Mouse (Mus musculus) intestine, embryonic 14.5 days (tissue): ENCODE measurements around the gene Trpm1. TPM values are rescaled to one million over a fixed set of nuclear protein-coding genes. Genes with fewer than 3 reads are reported as not detected.

Experiments used
- ATAC-seq: fragments of 200-750 bp; cut with Nextera tagmentation; replicated peaks from 2 replicates; pipeline ENCODE4 v1.8.0; 2017; ENCODE audit warnings: low read depth, moderate number of reproducible peaks, moderate TSS enrichment, moderate library complexity; ENCODE audit not compliant: low FRiP score, low TSS enrichment
- DNase-seq: peaks from one replicate; pipeline ENCODE4 v3.0.0-alpha.2; 2018; ENCODE audit warnings: low spot score
- H3K27ac ChIP-seq: fragments of 300-500 bp; sonication (generic); 2 replicates; pipeline ENCODE4 v1.5.1; 2014; ENCODE audit warnings: low read depth, mild to moderate bottlenecking, control low read depth
- H3K27me3 ChIP-seq: fragments of 300-500 bp; sonication (generic); replicated peaks from 2 replicates; pipeline ENCODE4 v1.6.1; 2014; ENCODE audit warnings: low read length, control low read depth; ENCODE audit not compliant: control insufficient read depth, insufficient read depth
- H3K36me3 ChIP-seq: fragments of 300-500 bp; sonication (generic); 2 replicates; pipeline ENCODE4 v1.6.1; 2014; ENCODE audit warnings: low read length, control low read depth; ENCODE audit not compliant: control insufficient read depth, insufficient read depth
- H3K4me1 ChIP-seq: fragments of 300-500 bp; sonication (generic); replicated peaks from 2 replicates; pipeline ENCODE4 v1.6.1; 2014; ENCODE audit warnings: low read length, control low read depth, mixed read lengths; ENCODE audit not compliant: control insufficient read depth, insufficient read depth
- H3K4me2 ChIP-seq: fragments of 300-500 bp; sonication (generic); 2 replicates; pipeline ENCODE4 v1.6.1; 2014; ENCODE audit warnings: low read length
- H3K4me3 ChIP-seq: fragments of 300-500 bp; sonication (generic); 2 replicates; pipeline ENCODE4 v1.5.1; 2014; ENCODE audit warnings: low read depth, low read length, control low read depth, mixed read lengths
- H3K9ac ChIP-seq: fragments of 300-500 bp; sonication (generic); 2 replicates; pipeline ENCODE4 v1.6.1; 2014; ENCODE audit warnings: mild to moderate bottlenecking, low read length
- H3K9me3 ChIP-seq: fragments of 300-500 bp; sonication (generic); 2 replicates; pipeline ENCODE4 v1.6.1; 2016; ENCODE audit warnings: low read length, control low read depth; ENCODE audit not compliant: control insufficient read depth
- WGBS: fragments of 180-500 bp; shearing (Covaris S2); extraction: QIAGEN DNeasy Blood & Tissue Kit; methylation state at CpG from one replicate; pipeline ENCODE4 v1.1.7; 2014; 5-methylcytosine and 5-hydroxymethylcytosine counted together
- polyA plus RNA-seq: library from polyadenylated mRNA; unstranded; fragments of >200 nt; fragmentation: Nextera tagmentation; extraction: Ambion mirVana; gene quantifications from 2 replicates; pipeline ENCODE4 v1.2.1, GENCODE M21; 2014

The Trpm1 gene
- polyA plus RNA-seq, 1 experiment from 2014 or later = not detected

GRCm38 (mm10) chr7:64231996-64232395 is 78.4 kb downstream of the Trpm1 start:
- ATAC-seq (no peak), DNase-seq (no peak)
- no peak overlapping the region for H3K9ac ChIP-seq
- no peaks in the 10 kb centered on the region for H3K27me3 ChIP-seq
- no peaks in the 10 kb centered on the region for H3K9me3 ChIP-seq
- H3K4me3 ChIP-seq = no peak overlapping the region
- 75% methylated on average over 2 of the region's 2 CpGs for WGBS
- H3K4me2 ChIP-seq = no peak overlapping the region
- H3K27ac ChIP-seq = no peak overlapping the region
- no peaks in the 10 kb centered on the region for H3K36me3 ChIP-seq
- H3K4me1 ChIP-seq = no peaks in the 10 kb centered on the region

- DNase-seq (no peak), ATAC-seq (no peak)
- 90% methylated on average over 5 of the region's 5 CpGs for WGBS
- H3K9me3 ChIP-seq = no peaks in the 10 kb centered on the region
- no peak overlapping the region for H3K4me3 ChIP-seq
- H3K36me3 ChIP-seq = no peaks in the 10 kb centered on the region
- no peak overlapping the region for H3K4me2 ChIP-seq
- H3K27me3 ChIP-seq = no peaks in the 10 kb centered on the region
- no peaks in the 10 kb centered on the region for H3K4me1 ChIP-seq
- H3K9ac ChIP-seq = no peak overlapping the region
- no peak overlapping the region for H3K27ac ChIP-seq
Measured at GRCm38 (mm10) chr7:64234310-64234820, 80.7 kb downstream of the Trpm1 start.

- H3K4me1 ChIP-seq = no peaks in the 10 kb centered on the region
- H3K27me3 ChIP-seq = no peaks in the 10 kb centered on the region
- H3K9ac ChIP-seq = no peak overlapping the region
- no peaks in the 10 kb centered on the region for H3K36me3 ChIP-seq
- no peak overlapping the region for H3K4me2 ChIP-seq
- DNase-seq (no peak), ATAC-seq (no peak)
- WGBS = 67% methylated on average over 4 of the region's 4 CpGs
- H3K27ac ChIP-seq = no peak overlapping the region
- H3K9me3 ChIP-seq = no peaks in the 10 kb centered on the region
- no peak overlapping the region for H3K4me3 ChIP-seq
Measured at GRCm38 (mm10) chr7:64236521-64236920, 82.9 kb downstream of the Trpm1 start.

DNA sequence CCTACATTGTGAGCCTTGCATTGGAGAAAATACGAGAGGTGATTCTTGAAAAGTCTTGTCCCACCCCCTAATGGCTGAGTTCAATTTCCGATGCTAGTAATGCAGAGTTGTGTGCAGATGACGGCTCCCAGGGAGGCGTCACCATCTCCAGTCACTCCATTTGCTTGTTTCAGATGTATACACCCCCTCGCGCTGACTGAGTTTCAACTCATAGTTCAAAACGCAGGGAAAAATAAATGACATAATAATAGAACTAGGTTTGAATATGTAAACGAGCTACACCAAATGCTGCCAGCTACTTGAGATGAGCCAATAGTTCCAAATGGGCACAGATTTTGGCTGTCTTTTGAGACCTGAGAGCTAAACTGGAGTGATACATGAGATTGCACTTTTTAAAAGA is 84.1 kb downstream of the Trpm1 start:
- no peaks in the 10 kb centered on the region for H3K4me1 ChIP-seq
- no peak overlapping the region for H3K27ac ChIP-seq
- no peaks in the 10 kb centered on the region for H3K9me3 ChIP-seq
- no peaks in the 10 kb centered on the region for H3K36me3 ChIP-seq
- no peak overlapping the region for H3K4me2 ChIP-seq
- no peak overlapping the region for H3K4me3 ChIP-seq
- no peaks in the 10 kb centered on the region for H3K27me3 ChIP-seq
- 94% methylated on average over 8 of the region's 8 CpGs for WGBS
- H3K9ac ChIP-seq = no peak overlapping the region
- ATAC-seq = no peak
- DNase-seq = no peak

- H3K4me1 ChIP-seq = no peaks in the 10 kb centered on the region
- ATAC-seq = no peak
- no peak overlapping the region for H3K9ac ChIP-seq
- no peaks in the 10 kb centered on the region for H3K9me3 ChIP-seq
- no peak overlapping the region for H3K4me3 ChIP-seq
- H3K36me3 ChIP-seq = no peaks in the 10 kb centered on the region
- H3K4me2 ChIP-seq = no peak overlapping the region
- DNase-seq = no peak
- H3K27me3 ChIP-seq = no peaks in the 10 kb centered on the region
- no peak overlapping the region for H3K27ac ChIP-seq
- WGBS = 84% methylated on average over 7 of the region's 7 CpGs
Measured at GRCm38 (mm10) chr7:64238410-64239086, 84.9 kb downstream of the Trpm1 start.

- Histone ChIP-seq H3K27ac (no peak overlapping the region), H3K27me3 (no peaks in the 10 kb centered on the region), H3K4me3 (no peak overlapping the region), H3K9ac (no peak overlapping the region), H3K9me3 (no peaks in the 10 kb centered on the region), H3K36me3 (no peaks in the 10 kb centered on the region), H3K4me2 (no peak overlapping the region), H3K4me1 (no peaks in the 10 kb centered on the region)
- no peak for ATAC-seq
- 81% methylated on average over 9 of the region's 9 CpGs for WGBS
- DNase-seq = no peak
Measured at GRCm38 (mm10) chr7:64239138-64239805, 85.6 kb downstream of the Trpm1 start.

DNA sequence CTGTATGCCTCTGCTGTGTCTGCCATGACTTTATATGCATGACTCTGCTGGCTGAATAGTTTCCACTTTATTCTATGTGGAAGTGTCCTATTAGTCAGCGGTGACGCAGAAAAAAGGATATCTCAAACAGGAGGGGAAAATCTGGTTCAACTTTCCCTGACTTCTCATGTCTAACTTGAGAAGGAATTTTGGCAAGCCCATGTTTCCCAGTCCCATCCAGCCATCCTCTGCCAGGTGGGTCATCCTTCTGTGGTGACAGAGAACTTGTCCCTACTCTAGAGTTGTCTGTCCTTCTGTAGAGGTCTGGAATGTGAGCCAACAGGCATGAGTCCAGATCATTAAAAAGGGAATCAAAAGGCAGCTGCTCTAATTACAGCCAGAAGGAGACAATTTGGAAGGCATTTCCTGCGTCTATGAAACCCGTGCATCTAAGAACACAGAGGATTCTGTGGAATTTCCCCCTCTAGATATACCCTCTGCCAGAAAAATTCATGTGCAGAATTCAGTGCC is 86.2 kb downstream of the Trpm1 start:
- Histone ChIP-seq H3K4me1 (no peaks in the 10 kb centered on the region), H3K4me3 (no peak overlapping the region), H3K27me3 (no peaks in the 10 kb centered on the region), H3K36me3 (no peaks in the 10 kb centered on the region), H3K9ac (no peak overlapping the region), H3K4me2 (no peak overlapping the region), H3K9me3 (no peaks in the 10 kb centered on the region), H3K27ac (no peak overlapping the region)
- ATAC-seq = no peak
- 80% methylated on average over 4 of the region's 4 CpGs for WGBS
- DNase-seq = no peak

DNA sequence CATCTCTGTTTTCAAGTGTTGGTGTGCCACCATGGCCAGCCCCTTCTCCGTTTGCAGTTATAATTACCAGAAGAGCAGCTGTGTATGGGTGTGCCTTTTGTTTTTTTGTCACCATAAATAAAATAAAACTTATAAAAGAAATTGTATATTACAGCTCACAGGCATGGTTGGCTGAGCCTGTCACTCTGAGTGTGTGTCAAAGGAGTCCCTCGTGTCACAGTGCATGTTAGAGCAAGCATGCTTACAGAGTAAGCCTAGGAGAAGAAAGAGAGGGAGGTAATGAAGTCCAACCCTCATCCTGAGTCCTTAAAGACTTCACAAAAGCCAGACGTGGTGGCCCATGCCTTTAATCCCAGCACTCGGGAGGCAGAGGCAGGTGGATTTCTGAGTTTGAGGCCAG is 88.8 kb downstream of the Trpm1 start:
- Histone ChIP-seq H3K4me3 (no peak overlapping the region), H3K4me2 (no peak overlapping the region), H3K9me3 (no peaks in the 10 kb centered on the region), H3K36me3 (no peaks in the 10 kb centered on the region), H3K27ac (no peak overlapping the region), H3K4me1 (no peaks in the 10 kb centered on the region), H3K9ac (no peak overlapping the region), H3K27me3 (no peaks in the 10 kb centered on the region)
- DNase-seq = no peak
- 86% methylated on average over 4 of the region's 4 CpGs for WGBS
- no peak for ATAC-seq
